Mouse (Mus musculus): ENCODE data around the gene Stac2. TPM values are rescaled to one million over a fixed set of nuclear protein-coding genes. Genes with fewer than 3 reads are reported as not detected.

Stac2 gene
- polyA plus RNA-seq, 1 experiment from 2014 or later = 0.42 TPM

DNA sequence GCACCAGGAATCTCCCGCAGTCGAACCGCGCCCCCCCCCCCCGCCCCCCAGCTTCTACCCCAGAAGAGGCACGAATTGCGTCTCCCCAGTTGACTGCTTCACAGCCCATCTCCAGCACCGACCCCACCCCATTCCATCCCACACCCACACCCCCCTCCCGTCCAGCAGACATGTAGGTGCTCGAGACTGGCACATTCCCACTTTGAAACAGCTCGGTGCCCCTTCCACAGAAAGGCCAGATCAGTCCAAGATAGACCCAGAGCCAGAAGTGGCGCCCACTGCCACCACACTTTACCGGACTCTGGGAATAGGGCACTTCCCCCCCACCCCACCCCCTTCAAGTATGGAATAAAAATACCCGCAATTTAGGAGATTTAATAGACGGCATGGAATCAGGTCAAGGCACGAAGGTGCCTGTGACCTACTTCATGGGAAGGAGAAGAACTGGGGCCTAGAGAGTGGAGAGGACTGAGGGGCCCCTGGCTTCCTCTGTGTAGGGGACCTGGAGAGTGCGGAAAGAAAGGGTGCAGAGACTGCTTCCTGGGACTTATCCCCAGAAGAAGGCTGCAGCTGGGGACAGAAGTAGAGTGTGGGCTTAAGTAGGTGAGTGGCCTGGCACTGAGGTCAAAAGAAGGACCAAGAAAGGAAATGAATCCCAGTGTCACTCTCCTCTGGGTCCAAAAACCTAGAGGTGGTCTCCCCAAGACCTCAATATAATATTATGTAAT lies 66.4 kb downstream of the Stac2 start:
- Histone ChIP-seq H3K9me3 (no peaks in the 10 kb centered on the region), H3K27ac (no peak overlapping the region), H3K36me3 (replicated peaks) (no peaks in the 10 kb centered on the region), H3K27me3 (ENCODE audit: poor library complexity, severe bottlenecking) (peaks cover 67% of the 10 kb centered on the region), H3K4me1 (peaks cover 34% of the 10 kb centered on the region), H3K4me3 (peak overlapping the region; percentile 87)
- DNase-seq (ENCODE audit: extremely low spot score, low spot score) = no peak
- WGBS = 30% methylated on average over 13 of the region's 17 CpGs

Small RNA genes within 50 kb of the gene (microRNA-seq; reads per million reads assigned to microRNA genes)
- gene Gm27597 = not detected

Other genes with a start within 250 kb of the Stac2 start
- 13.3 and 15.9 TPM in 2 replicates for gene B230217C12Rik, start 212.7 kb downstream of the Stac2 start, polyA plus RNA-seq (2016; fragmentation: Nextera tagmentation; extraction: Ambion mirVana)
- 0.64 and 0.91 TPM in 2 replicates for gene Fbxo47, start 169.3 kb downstream of the Stac2 start, polyA plus RNA-seq (2016; fragmentation: Nextera tagmentation; extraction: Ambion mirVana)
- gene Plxdc1, start 67.0 kb downstream of the Stac2 start, polyA plus RNA-seq (2016; fragmentation: Nextera tagmentation; extraction: Ambion mirVana) = 0.11 and 0.16 TPM in 2 replicates
- gene Arl5c, start 57.3 kb downstream of the Stac2 start, polyA plus RNA-seq (2016; fragmentation: Nextera tagmentation; extraction: Ambion mirVana) = 15.2 and 17.6 TPM in 2 replicates
- 5.3 and 6.0 TPM in 2 replicates for gene Cacnb1, start 30.4 kb downstream of the Stac2 start, polyA plus RNA-seq (2016; fragmentation: Nextera tagmentation; extraction: Ambion mirVana)
- 1,192 and 1,195 TPM in 2 replicates for gene Rpl19, start 26.8 kb downstream of the Stac2 start, polyA plus RNA-seq (2016; fragmentation: Nextera tagmentation; extraction: Ambion mirVana)
- 16.9 and 18.3 TPM in 2 replicates for gene Fbxl20, start 96.9 kb upstream of the Stac2 start, polyA plus RNA-seq (2016; fragmentation: Nextera tagmentation; extraction: Ambion mirVana)
- gene Med1, start 139.8 kb upstream of the Stac2 start, polyA plus RNA-seq (2016; fragmentation: Nextera tagmentation; extraction: Ambion mirVana) = 77.9 and 78.5 TPM in 2 replicates
- 12.7 and 13.0 TPM in 2 replicates for gene Cdk12, start 149.6 kb upstream of the Stac2 start, polyA plus RNA-seq (2016; fragmentation: Nextera tagmentation; extraction: Ambion mirVana)